Mouse (Mus musculus): ENCODE data around the gene Ryr2. TPM values are rescaled to one million over a fixed set of nuclear protein-coding genes. Genes with fewer than 3 reads are reported as not detected.

The Ryr2 gene
- polyA plus RNA-seq, 1 experiment from 2014 or later, result 1.5 TPM

- H3K9ac ChIP-seq, result no peak overlapping the region
- H3K4me3 ChIP-seq, result no peak overlapping the region
- no peaks in the 10 kb centered on the region for H3K9me3 ChIP-seq
- H3K4me2 ChIP-seq, result no peak overlapping the region
- no peaks in the 10 kb centered on the region for H3K4me1 ChIP-seq
- H3K27ac ChIP-seq, result no peak overlapping the region
- no peak for ATAC-seq (ENCODE audit: borderline replicate concordance, extremely low read depth, low FRiP score, low TSS enrichment)
- no peaks in the 10 kb centered on the region for H3K27me3 ChIP-seq
- no peaks in the 10 kb centered on the region for H3K36me3 ChIP-seq
- WGBS, result 79% methylated on average over 8 of the region's 8 CpGs
Measured at GRCm38 (mm10) chr13:12115551-12115950, 8.8 kb upstream of the Ryr2 start.

GRCm38 (mm10) chr13:12114816-12115215 lies 8.1 kb upstream of the Ryr2 start:
- Histone ChIP-seq H3K27me3 (no peaks in the 10 kb centered on the region), H3K4me2 (no peak overlapping the region), H3K9ac (no peak overlapping the region), H3K27ac (no peak overlapping the region), H3K36me3 (no peaks in the 10 kb centered on the region), H3K4me3 (no peak overlapping the region), H3K4me1 (no peaks in the 10 kb centered on the region), H3K9me3 (no peaks in the 10 kb centered on the region)
- 67% methylated on average over 1 of the region's 1 CpGs for WGBS
- ATAC-seq (ENCODE audit: borderline replicate concordance, extremely low read depth, low FRiP score, low TSS enrichment), result no peak

- Histone ChIP-seq H3K9ac (no peak overlapping the region), H3K4me1 (peaks cover 7% of the 10 kb centered on the region), H3K4me3 (no peak overlapping the region), H3K36me3 (no peaks in the 10 kb centered on the region), H3K27ac (no peak overlapping the region), H3K9me3 (no peaks in the 10 kb centered on the region), H3K4me2 (no peak overlapping the region), H3K27me3 (peaks cover 38% of the 10 kb centered on the region)
- WGBS, result 56% methylated on average over 1 of the region's 1 CpGs
- no peak for ATAC-seq (ENCODE audit: borderline replicate concordance, extremely low read depth, low FRiP score, low TSS enrichment)
Measured at GRCm38 (mm10) chr13:12108955-12109354, 2.2 kb upstream of the Ryr2 start.

- H3K9ac ChIP-seq, result peak overlapping the region; percentile 49
- H3K4me2 ChIP-seq, result peak overlapping the region; percentile 88
- H3K36me3 ChIP-seq, result no peaks in the 10 kb centered on the region
- peak; percentile 79 for ATAC-seq (ENCODE audit: borderline replicate concordance, extremely low read depth, low FRiP score, low TSS enrichment)
- peak overlapping the region; percentile 60 for H3K4me3 ChIP-seq
- WGBS, result under 1% methylated on average over 67 of the region's 67 CpGs
- H3K4me1 ChIP-seq, result peaks cover 7% of the 10 kb centered on the region
- no peaks in the 10 kb centered on the region for H3K9me3 ChIP-seq
- H3K27ac ChIP-seq, result 0 out of 2 replicates have a peak overlapping the region, but pooled peaks have one; percentile 37
- H3K27me3 ChIP-seq, result peaks cover 40% of the 10 kb centered on the region
Measured at GRCm38 (mm10) chr13:12105830-12106628, 716 bp downstream of the Ryr2 start.

GRCm38 (mm10) chr13:12105231-12105829 lies 1.4 kb downstream of the Ryr2 start:
- no peaks in the 10 kb centered on the region for H3K9me3 ChIP-seq
- no peak for ATAC-seq (ENCODE audit: borderline replicate concordance, extremely low read depth, low FRiP score, low TSS enrichment)
- H3K4me1 ChIP-seq, result peaks cover 7% of the 10 kb centered on the region
- H3K4me3 ChIP-seq, result peak overlapping the region; percentile 60
- H3K4me2 ChIP-seq, result peak overlapping the region; percentile 88
- no peak overlapping the region for H3K9ac ChIP-seq
- H3K36me3 ChIP-seq, result no peaks in the 10 kb centered on the region
- 2% methylated on average over 17 of the region's 17 CpGs for WGBS
- H3K27ac ChIP-seq, result no peak overlapping the region
- H3K27me3 ChIP-seq, result peaks cover 40% of the 10 kb centered on the region

GRCm38 (mm10) chr13:12104318-12104717 lies 2.4 kb downstream of the Ryr2 start:
- ATAC-seq (ENCODE audit: borderline replicate concordance, extremely low read depth, low FRiP score, low TSS enrichment), result no peak
- WGBS, result 32% methylated on average over 1 of the region's 1 CpGs
- H3K4me2 ChIP-seq, result no peak overlapping the region
- no peak overlapping the region for H3K27ac ChIP-seq
- H3K9me3 ChIP-seq, result no peaks in the 10 kb centered on the region
- H3K4me3 ChIP-seq, result no peak overlapping the region
- H3K36me3 ChIP-seq, result no peaks in the 10 kb centered on the region
- H3K27me3 ChIP-seq, result peaks cover 40% of the 10 kb centered on the region
- H3K9ac ChIP-seq, result no peak overlapping the region
- peaks cover 7% of the 10 kb centered on the region for H3K4me1 ChIP-seq

GRCm38 (mm10) chr13:12103017-12103416 lies 3.7 kb downstream of the Ryr2 start:
- Histone ChIP-seq H3K9ac (no peak overlapping the region), H3K4me2 (no peak overlapping the region), H3K27ac (no peak overlapping the region), H3K4me3 (no peak overlapping the region), H3K36me3 (no peaks in the 10 kb centered on the region), H3K9me3 (no peaks in the 10 kb centered on the region), H3K4me1 (peaks cover 7% of the 10 kb centered on the region), H3K27me3 (peaks cover 40% of the 10 kb centered on the region)
- 60% methylated on average over 3 of the region's 3 CpGs for WGBS
- no peak for ATAC-seq (ENCODE audit: borderline replicate concordance, extremely low read depth, low FRiP score, low TSS enrichment)

- WGBS, result 73% methylated on average over 3 of the region's 3 CpGs
- no peak overlapping the region for H3K9ac ChIP-seq
- H3K27ac ChIP-seq, result no peak overlapping the region
- no peaks in the 10 kb centered on the region for H3K9me3 ChIP-seq
- H3K27me3 ChIP-seq, result peaks cover 6% of the 10 kb centered on the region; the same call in 1 of the 2 replicates
- ATAC-seq (ENCODE audit: borderline replicate concordance, extremely low read depth, low FRiP score, low TSS enrichment), result no peak
- H3K4me1 ChIP-seq, result no peaks in the 10 kb centered on the region
- no peak overlapping the region for H3K4me2 ChIP-seq
- H3K4me3 ChIP-seq, result no peak overlapping the region
- no peaks in the 10 kb centered on the region for H3K36me3 ChIP-seq
Measured at GRCm38 (mm10) chr13:12099446-12099845, 7.3 kb downstream of the Ryr2 start.

GRCm38 (mm10) chr13:12098981-12099380 lies 7.8 kb downstream of the Ryr2 start:
- Histone ChIP-seq H3K4me3 (no peak overlapping the region), H3K36me3 (no peaks in the 10 kb centered on the region), H3K27ac (no peak overlapping the region), H3K4me1 (no peaks in the 10 kb centered on the region), H3K27me3 (peaks cover 2% of the 10 kb centered on the region; the same call in 1 of the 2 replicates), H3K4me2 (no peak overlapping the region), H3K9me3 (no peaks in the 10 kb centered on the region), H3K9ac (no peak overlapping the region)
- no peak for ATAC-seq (ENCODE audit: borderline replicate concordance, extremely low read depth, low FRiP score, low TSS enrichment)
- 74% methylated on average over 1 of the region's 1 CpGs for WGBS

GRCm38 (mm10) chr13:12096382-12096932 lies 10.3 kb downstream of the Ryr2 start:
- Histone ChIP-seq H3K9me3 (no peaks in the 10 kb centered on the region), H3K4me3 (no peak overlapping the region), H3K4me1 (no peaks in the 10 kb centered on the region), H3K36me3 (no peaks in the 10 kb centered on the region), H3K27me3 (no peaks in the 10 kb centered on the region; the same call in 1 of the 2 replicates), H3K4me2 (no peak overlapping the region), H3K9ac (no peak overlapping the region), H3K27ac (no peak overlapping the region)
- WGBS, result 73% methylated on average over 3 of the region's 3 CpGs
- ATAC-seq (ENCODE audit: borderline replicate concordance, extremely low read depth, low FRiP score, low TSS enrichment), result no peak

GRCm38 (mm10) chr13:12094569-12094968 lies 12.2 kb downstream of the Ryr2 start:
- H3K27me3 ChIP-seq, result no peaks in the 10 kb centered on the region
- no peak overlapping the region for H3K4me3 ChIP-seq
- ATAC-seq (ENCODE audit: borderline replicate concordance, extremely low read depth, low FRiP score, low TSS enrichment), result no peak
- no peak overlapping the region for H3K27ac ChIP-seq
- H3K9me3 ChIP-seq, result no peaks in the 10 kb centered on the region
- H3K36me3 ChIP-seq, result no peaks in the 10 kb centered on the region
- 64% methylated on average over 7 of the region's 7 CpGs for WGBS
- H3K4me1 ChIP-seq, result no peaks in the 10 kb centered on the region
- no peak overlapping the region for H3K9ac ChIP-seq
- no peak overlapping the region for H3K4me2 ChIP-seq

GRCm38 (mm10) chr13:12093146-12093545 lies 13.6 kb downstream of the Ryr2 start:
- Histone ChIP-seq H3K9ac (no peak overlapping the region), H3K4me2 (no peak overlapping the region), H3K27me3 (no peaks in the 10 kb centered on the region), H3K27ac (no peak overlapping the region), H3K36me3 (no peaks in the 10 kb centered on the region), H3K4me3 (no peak overlapping the region), H3K9me3 (no peaks in the 10 kb centered on the region), H3K4me1 (no peaks in the 10 kb centered on the region)
- WGBS, result 80% methylated on average over 5 of the region's 5 CpGs
- ATAC-seq (ENCODE audit: borderline replicate concordance, extremely low read depth, low FRiP score, low TSS enrichment), result 0 out of 2 replicates have a peak, but pooled peaks have one; percentile 20

All from lung, embryonic 15.5 days (tissue).